Mouse (Mus musculus) lung, adult 2 months (tissue): ENCODE measurements around the gene Sgpp2. TPM values are rescaled to one million over a fixed set of nuclear protein-coding genes. Genes with fewer than 3 reads are reported as not detected.

Source experiments
- DNase-seq: peaks from one replicate; pipeline ENCODE4 v3.0.0; 2022
- H3K4me1 ChIP-seq: fragments of 200-500 bp; 2 replicates; pipeline ENCODE4 v1.6.1; 2011; ENCODE audit warnings: low read length; ENCODE audit not compliant: control insufficient read depth, insufficient read depth
- H3K4me3 ChIP-seq: fragments of 200-500 bp; replicated peaks from 2 replicates; pipeline ENCODE3; 2011; ENCODE audit warnings: low read depth, mild to moderate bottlenecking, control low read depth, low read length; ENCODE audit errors: extremely low read depth
- CTCF ChIP-seq: fragments of 200-500 bp; IDR thresholded peaks from 2 replicates; pipeline ENCODE4 v1.5.1; 2011; ENCODE audit warnings: mild to moderate bottlenecking, low read length, control low read depth; ENCODE audit not compliant: insufficient read depth
- POLR2A ChIP-seq: fragments of 200-500 bp; IDR thresholded peaks from 2 replicates; pipeline ENCODE4 v1.6.1; 2011; ENCODE audit warnings: low read depth, mild to moderate bottlenecking, control low read depth, low read length, borderline replicate concordance; ENCODE audit errors: extremely low read depth
- WGBS: fragments of 180-500 bp; shearing (Covaris S2); methylation state at CpG from one replicate; pipeline ENCODE4 v1.1.7; 2018; 5-methylcytosine and 5-hydroxymethylcytosine counted together
- polyA plus RNA-seq: library from polyadenylated mRNA; depleted of rRNA; stranded (reverse); fragments of >200 nt; gene quantifications from 2 replicates; pipeline ENCODE4 v1.2.3, GENCODE M21; 2012

Gene Sgpp2
- polyA plus RNA-seq, 1 experiment = 33.7 TPM

DNA sequence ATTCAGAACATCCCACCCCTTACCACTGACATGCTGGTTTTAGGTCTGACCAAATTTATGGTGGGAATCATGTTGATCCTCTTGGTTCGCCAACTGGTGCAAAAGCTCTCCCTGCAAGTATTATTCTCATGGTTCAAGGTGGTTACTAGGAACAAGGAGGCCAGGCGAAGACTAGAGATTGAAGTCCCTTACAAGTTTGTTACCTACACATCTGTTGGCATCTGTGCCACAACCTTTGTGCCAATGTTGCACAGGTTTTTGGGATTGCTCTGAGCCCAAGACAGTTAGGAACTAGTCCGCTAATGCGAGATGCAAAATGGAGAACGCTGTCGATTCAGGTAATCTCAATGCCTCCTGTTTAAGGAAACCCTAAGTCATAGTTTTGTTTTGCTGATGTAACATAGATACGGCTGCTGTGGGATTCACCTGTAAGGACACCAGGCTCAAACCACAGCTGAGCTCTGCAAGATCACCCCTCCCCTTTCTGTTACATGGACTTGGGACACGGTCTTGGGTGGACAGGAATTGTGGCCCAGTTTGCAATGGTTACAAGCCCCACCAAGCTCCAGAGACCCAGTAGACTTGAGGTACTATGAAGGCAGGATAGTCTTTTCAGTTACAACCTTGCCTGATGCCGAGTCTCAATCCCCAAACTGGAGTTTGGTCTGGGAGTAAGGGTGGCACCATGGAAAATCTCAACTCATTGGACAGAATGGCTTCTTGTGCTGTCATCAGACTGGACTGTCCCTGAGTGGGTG lies 107.2 kb downstream of the Sgpp2 start:
- Histone ChIP-seq H3K4me1 (0 out of 2 replicates have a peak, but pooled peaks cover 3% of the 10 kb centered on the region), H3K4me3 (no peak overlapping the region)
- 95% methylated on average over 9 of the region's 9 CpGs for WGBS
- TF ChIP-seq POLR2A = no peak
- no peak for TF ChIP-seq CTCF
- no peak for DNase-seq

DNA sequence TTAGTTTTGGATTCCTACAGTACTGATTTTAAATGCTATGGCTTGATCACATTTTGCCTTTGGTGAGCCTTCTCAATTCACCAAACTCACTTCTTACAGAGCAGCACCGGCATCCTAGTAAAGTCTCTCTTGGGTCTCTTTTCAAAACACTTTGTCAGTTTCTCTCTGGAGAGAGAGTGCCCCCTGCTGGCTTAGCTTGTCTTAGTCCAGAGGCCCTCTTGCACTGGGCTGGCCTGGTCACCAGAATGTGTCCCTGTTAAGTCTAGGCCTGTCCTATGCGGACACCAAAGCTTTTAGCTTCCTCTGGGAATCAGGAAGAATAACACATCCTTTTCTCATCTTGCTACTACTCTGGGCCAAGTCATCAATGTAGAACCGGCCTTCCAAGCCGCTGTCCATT lies 109.4 kb downstream of the Sgpp2 start:
- WGBS = 53% methylated on average over 4 of the region's 4 CpGs
- DNase-seq = peak; percentile 76
- peaks cover 2% of the 10 kb centered on the region; the same call in 1 of the 2 replicates for H3K4me1 ChIP-seq
- H3K4me3 ChIP-seq = no peak overlapping the region
- TF ChIP-seq POLR2A (no peak), CTCF (peak; percentile 73)

- peaks cover 2% of the 10 kb centered on the region; the same call in 1 of the 2 replicates for H3K4me1 ChIP-seq
- no peak for DNase-seq
- 90% methylated on average over 6 of the region's 6 CpGs for WGBS
- no peak for TF ChIP-seq CTCF
- no peak for TF ChIP-seq POLR2A
- H3K4me3 ChIP-seq = no peak overlapping the region
These were observed 110.1 kb downstream of the Sgpp2 start for GRCm38 (mm10) chr1:78420271-78420670.

DNA sequence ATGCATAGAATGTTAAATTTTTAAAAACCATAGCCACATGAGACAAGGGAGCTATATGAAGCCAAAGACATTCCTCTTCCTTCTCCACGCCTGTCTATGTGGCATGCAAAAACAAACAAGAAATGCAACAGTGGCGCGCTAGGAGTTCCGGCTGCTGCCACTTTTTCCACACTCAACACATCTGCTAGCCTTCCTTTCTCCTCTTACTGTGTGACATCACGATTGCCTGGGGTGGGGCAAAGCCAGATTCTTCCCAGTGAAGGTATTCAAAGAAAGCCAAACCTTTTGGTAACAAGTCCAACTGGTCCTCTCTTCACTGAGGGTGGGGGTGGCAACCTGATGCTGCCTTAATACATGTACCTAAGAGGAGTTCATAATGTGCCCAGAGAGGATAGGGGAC lies 111.6 kb downstream of the Sgpp2 start:
- 78% methylated on average over 5 of the region's 5 CpGs for WGBS
- Histone ChIP-seq H3K4me1 (peaks cover 2% of the 10 kb centered on the region; the same call in 1 of the 2 replicates), H3K4me3 (no peak overlapping the region)
- TF ChIP-seq POLR2A (no peak), CTCF (no peak)
- DNase-seq = no peak

- Histone ChIP-seq H3K4me1 (peaks cover 2% of the 10 kb centered on the region; the same call in 1 of the 2 replicates), H3K4me3 (no peak overlapping the region)
- TF ChIP-seq POLR2A = no peak
- no peak for TF ChIP-seq CTCF
- WGBS = 65% methylated on average over 2 of the region's 2 CpGs
- no peak for DNase-seq
These were observed 112.4 kb downstream of the Sgpp2 start for GRCm38 (mm10) chr1:78422576-78422975.

DNA sequence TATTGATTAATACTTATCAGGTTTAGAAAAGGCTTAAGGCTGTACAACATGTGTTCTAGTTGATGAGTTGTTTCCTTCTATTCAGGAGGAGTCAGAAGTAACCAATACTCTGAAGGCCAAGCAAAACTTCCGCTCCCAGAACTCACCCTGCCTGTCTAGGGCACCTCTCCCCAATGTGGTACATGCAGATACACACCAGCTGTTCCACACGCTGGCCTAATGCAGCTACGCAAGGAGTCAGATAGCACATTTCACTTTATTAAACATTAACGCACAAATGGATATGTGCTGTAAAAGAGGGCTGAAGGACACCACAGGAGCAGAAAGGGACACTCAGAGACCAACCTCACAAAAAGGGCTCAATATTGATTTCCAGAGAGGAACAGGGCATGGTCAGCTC lies 114.7 kb downstream of the Sgpp2 start:
- DNase-seq = no peak
- peaks cover 2% of the 10 kb centered on the region; the same call in 1 of the 2 replicates for H3K4me1 ChIP-seq
- H3K4me3 ChIP-seq = no peak overlapping the region
- TF ChIP-seq POLR2A = no peak
- no peak for TF ChIP-seq CTCF
- WGBS = 82% methylated on average over 4 of the region's 4 CpGs

- TF ChIP-seq POLR2A (no peak), CTCF (no peak)
- Histone ChIP-seq H3K4me3 (no peak overlapping the region), H3K4me1 (peaks cover 2% of the 10 kb centered on the region; the same call in 1 of the 2 replicates)
- DNase-seq = no peak
- 84% methylated on average over 7 of the region's 7 CpGs for WGBS
These were observed 115.2 kb downstream of the Sgpp2 start for GRCm38 (mm10) chr1:78425309-78425708.

- Histone ChIP-seq H3K4me1 (peaks cover 2% of the 10 kb centered on the region; the same call in 1 of the 2 replicates), H3K4me3 (no peak overlapping the region)
- WGBS = 79% methylated on average over 7 of the region's 7 CpGs
- DNase-seq = no peak
- no peak for TF ChIP-seq POLR2A
- TF ChIP-seq CTCF = no peak
These were observed 115.9 kb downstream of the Sgpp2 start for GRCm38 (mm10) chr1:78425793-78426700.

GRCm38 (mm10) chr1:78426841-78427240 lies 116.7 kb downstream of the Sgpp2 start:
- peaks cover 2% of the 10 kb centered on the region; the same call in 1 of the 2 replicates for H3K4me1 ChIP-seq
- H3K4me3 ChIP-seq = no peak overlapping the region
- DNase-seq = no peak
- no peak for TF ChIP-seq CTCF
- TF ChIP-seq POLR2A = no peak
- WGBS = 49% methylated on average over 3 of the region's 3 CpGs

DNA sequence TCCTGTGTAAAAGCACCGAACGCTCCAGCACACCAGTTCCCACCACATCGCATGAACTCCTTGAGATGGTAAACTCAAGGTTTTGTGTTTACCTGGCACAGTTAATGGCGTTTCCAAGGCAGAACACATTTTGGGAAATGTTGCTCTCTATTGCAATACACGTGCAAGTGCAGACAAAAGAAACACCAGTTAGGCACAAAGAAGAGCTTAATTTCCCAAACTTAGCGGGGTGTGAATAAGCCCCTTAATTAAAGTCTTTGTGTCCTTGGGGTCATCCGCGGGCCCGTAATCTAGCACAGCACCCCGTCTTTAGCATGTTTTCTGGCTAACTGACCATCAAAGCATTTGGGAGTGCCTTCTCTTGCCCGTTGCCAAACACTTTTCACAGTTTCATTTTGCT lies 118.7 kb downstream of the Sgpp2 start:
- Histone ChIP-seq H3K4me3 (no peak overlapping the region), H3K4me1 (no peaks in the 10 kb centered on the region; the same call in 1 of the 2 replicates)
- no peak for DNase-seq
- TF ChIP-seq CTCF = no peak
- TF ChIP-seq POLR2A = no peak
- WGBS = 90% methylated on average over 11 of the region's 11 CpGs
